ENCODE assay signal across 14 mouse cellular contexts in the genomic region with DNA sequence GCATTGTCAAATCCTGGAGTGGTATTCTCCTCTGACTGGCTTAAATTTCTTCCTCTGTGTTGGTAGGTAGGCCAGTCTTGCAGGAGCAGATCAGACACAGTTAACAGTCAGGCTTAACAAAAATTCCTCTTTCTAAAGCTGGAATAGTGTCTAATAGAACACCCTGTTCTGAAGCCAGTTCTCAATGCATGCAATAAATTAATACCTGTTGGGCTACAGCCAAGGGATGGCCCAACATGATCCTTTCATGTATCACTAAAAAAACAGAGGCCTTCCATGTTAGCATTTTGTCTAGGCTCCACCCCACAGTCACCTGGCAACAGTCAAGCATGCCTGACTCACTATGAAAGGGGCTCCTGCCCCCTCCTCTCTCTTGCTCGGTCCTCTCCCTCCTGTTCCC.
A peak's percentile ranks its signal among the peaks of the same experiment; 100 is the strongest.
DNase-seq lines count a peak whose midpoint lies in the region.
"Had no signal": no experiment of that assay in that cellular context is flagged by ENCODE, and none has a peak within 500 bp of the region (broad histone marks: within the 10 kb centered on the region; RNA-seq: fewer than 3 reads in every experiment).

No protein-coding gene starts in this region.

- DNase-seq in fat pad, adult 2 months (ENCODE audit: extremely low read depth, low read depth, low spot score): peak; percentile 88
- DNase-seq in gonadal fat pad, adult 2 months (ENCODE audit: low read depth): peak; percentile 90
- DNase-seq in testis, postnatal 10 days (ENCODE audit: low spot score): no peak
- no peak for DNase-seq in kidney, postnatal 36 days
- DNase-seq: adrenal gland, adult 2 months; adrenal gland, adult 8-10 months; adrenal gland, postnatal 10 days; adrenal gland, postnatal 14 days; adrenal gland, postnatal 25 days; adrenal gland, postnatal 36 days; B cell, adult 2 months; cerebellum, adult 11 months; cerebellum, adult 11-12 months; cerebellum, adult 18-20 months had no signal

Comparison
In these comparisons a context has a peak if more than half of its experiments do, and no peak if none do; other contexts are left out.
1. DNase-seq: peak in fat pad, adult 2 months (single experiment) and gonadal fat pad, adult 2 months (single experiment); none in testis, postnatal 10 days (single experiment) and kidney, postnatal 36 days (0 of 2).